Mouse (Mus musculus): ENCODE measurements around the gene Gm15557. TPM values are rescaled to one million over a fixed set of nuclear protein-coding genes. Genes with fewer than 3 reads are reported as not detected.

The Gm15557 gene
- total RNA-seq, 1 experiment from 2014 or later: not detected

GRCm38 (mm10) chr2:155952006-155952405 lies 11.5 kb downstream of the Gm15557 start:
- peak; percentile 48 for DNase-seq

GRCm38 (mm10) chr2:155956134-155957059 lies 15.9 kb downstream of the Gm15557 start, which contains the start of gene Cep250:
TSS of gene Cep250 (plus strand) at chr2:155956458.
- DNase-seq: peak; percentile 91

GRCm38 (mm10) chr2:155959981-155960380 lies 19.5 kb downstream of the Gm15557 start:
- no peak for DNase-seq

GRCm38 (mm10) chr2:155961862-155962261 lies 21.3 kb downstream of the Gm15557 start:
- no peak for DNase-seq

GRCm38 (mm10) chr2:155962991-155963390 lies 22.5 kb downstream of the Gm15557 start:
- DNase-seq: no peak

- no peak for DNase-seq
Observed at GRCm38 (mm10) chr2:155973348-155973747, 32.8 kb downstream of the Gm15557 start.

- DNase-seq: no peak
Observed at GRCm38 (mm10) chr2:155974087-155974731, 33.7 kb downstream of the Gm15557 start.

- DNase-seq: peak; percentile 18
Observed at GRCm38 (mm10) chr2:155979328-155979991, 38.9 kb downstream of the Gm15557 start.

GRCm38 (mm10) chr2:155985776-155986175 lies 45.2 kb downstream of the Gm15557 start:
- DNase-seq: no peak

- no peak for DNase-seq
Observed at GRCm38 (mm10) chr2:155987131-155987530, 46.6 kb downstream of the Gm15557 start.

- no peak for DNase-seq
Observed at GRCm38 (mm10) chr2:155989085-155989484, 48.6 kb downstream of the Gm15557 start.

- DNase-seq: no peak
Observed at GRCm38 (mm10) chr2:155991151-155991550, 50.6 kb downstream of the Gm15557 start.

GRCm38 (mm10) chr2:155991863-155992321 lies 51.4 kb downstream of the Gm15557 start:
- DNase-seq: peak; percentile 41

Other genes with a start within 250 kb of the Gm15557 start
- gene Trpc4ap, start 248.3 kb upstream of the Gm15557 start, total RNA-seq (2021): 150 and 170 TPM in 2 replicates
- 39.8 and 39.9 TPM in 2 replicates for gene Edem2, start 211.3 kb upstream of the Gm15557 start, total RNA-seq (2021)
- not detected in 2 replicates for gene Gm17581, start 204.9 kb upstream of the Gm15557 start, total RNA-seq (2021)
- gene Procr, start 189.6 kb upstream of the Gm15557 start, total RNA-seq (2021): 21.8 and 24.0 TPM in 2 replicates
- gene Mmp24, start 165.4 kb upstream of the Gm15557 start, total RNA-seq (2021): 1.9 and 2.3 TPM in 2 replicates
- gene BC029722, start 121.3 kb upstream of the Gm15557 start, total RNA-seq (2021): 159 and 181 TPM in 2 replicates
- 112 and 131 TPM in 2 replicates for gene Eif6, start 113.8 kb upstream of the Gm15557 start, total RNA-seq (2021)
- 0.06 TPM in 1 of 2 replicates, not detected in the other for gene Fam83c, start 105.9 kb upstream of the Gm15557 start, total RNA-seq (2021)
- gene Uqcc1, start 10.4 kb upstream of the Gm15557 start, total RNA-seq (2021): 74.4 and 114 TPM in 2 replicates
- gene Gdf5, start 4.6 kb downstream of the Gm15557 start, total RNA-seq (2021): 1.3 TPM in 1 of 2 replicates, not detected in the other
- 12.2 and 19.0 TPM in 2 replicates for gene Cep250, start 15.7 kb downstream of the Gm15557 start, total RNA-seq (2021)
- gene 6430550D23Rik, start 67.2 kb downstream of the Gm15557 start, total RNA-seq (2021): 4.0 and 4.3 TPM in 2 replicates
- gene Ergic3, start 67.3 kb downstream of the Gm15557 start, total RNA-seq (2021): 242 and 246 TPM in 2 replicates
- not detected in 2 replicates for gene Fer1l4, start 112.2 kb downstream of the Gm15557 start, total RNA-seq (2021)
- 2.4 and 2.9 TPM in 2 replicates for gene Spag4, start 124.4 kb downstream of the Gm15557 start, total RNA-seq (2021)
- 32.5 and 59.7 TPM in 2 replicates for gene Cpne1, start 171.2 kb downstream of the Gm15557 start, total RNA-seq (2021)
- 23.0 and 26.1 TPM in 2 replicates for gene Rbm12, start 171.2 kb downstream of the Gm15557 start, total RNA-seq (2021)
- 17.5 and 21.0 TPM in 2 replicates for gene Gm28036, start 186.4 kb downstream of the Gm15557 start, total RNA-seq (2021)
- gene Romo1, start 203.3 kb downstream of the Gm15557 start, total RNA-seq (2021): 259 and 329 TPM in 2 replicates
- gene Nfs1, start 203.5 kb downstream of the Gm15557 start, total RNA-seq (2021): 93.5 and 99.3 TPM in 2 replicates
- gene Rbm39, start 239.5 kb downstream of the Gm15557 start, total RNA-seq (2021): 413 and 478 TPM in 2 replicates